Mouse (Mus musculus) forebrain, embryonic 11.5 days (tissue): ENCODE results near the gene Tex44. TPM values are rescaled to one million over a fixed set of nuclear protein-coding genes. Genes with fewer than 3 reads are reported as not detected.
"Not testable (repeated sequence)": the region's sequence is repeated elsewhere in the genome, so short reads cannot be mapped to it uniquely, and the experiment has no call there.

Experiments
- ATAC-seq: fragments of 200-750 bp; cut with Nextera tagmentation; replicated peaks from 2 replicates; pipeline ENCODE4 v1.8.0; 2017; ENCODE audit warnings: moderate TSS enrichment; ENCODE audit not compliant: low FRiP score
- DNase-seq: peaks from one replicate; pipeline ENCODE4 v3.0.0-alpha.2; 2017; ENCODE audit warnings: low spot score
- H3K27ac ChIP-seq: fragments of 300-500 bp; sonication (generic); 2 replicates; pipeline ENCODE4 v1.5.1; 2014; ENCODE audit warnings: low read depth, low read length
- H3K27me3 ChIP-seq: fragments of 300-500 bp; sonication (generic); 2 replicates; pipeline ENCODE4 v1.6.1; 2014; ENCODE audit warnings: mild to moderate bottlenecking, low read length, mixed read lengths; ENCODE audit not compliant: control insufficient read depth, insufficient read depth
- H3K36me3 ChIP-seq: fragments of 300-500 bp; sonication (generic); 2 replicates; pipeline ENCODE4 v1.6.1; 2014; ENCODE audit warnings: mild to moderate bottlenecking, low read length, moderate library complexity, mixed read lengths; ENCODE audit not compliant: control insufficient read depth, insufficient read depth
- H3K4me1 ChIP-seq: fragments of 300-500 bp; sonication (generic); replicated peaks from 2 replicates; pipeline ENCODE4 v1.6.1; 2014; ENCODE audit warnings: low read length, mixed read lengths; ENCODE audit not compliant: control insufficient read depth, insufficient read depth
- H3K4me2 ChIP-seq: fragments of 300-500 bp; sonication (generic); 2 replicates; pipeline ENCODE4 v1.6.1; 2014; ENCODE audit warnings: low read depth, mild to moderate bottlenecking, low read length, moderate library complexity, mixed read lengths; ENCODE audit not compliant: severe bottlenecking
- H3K4me3 ChIP-seq: fragments of 300-500 bp; sonication (generic); 2 replicates; pipeline ENCODE4 v1.5.1; 2014; ENCODE audit warnings: low read depth, low read length
- H3K9ac ChIP-seq: fragments of 300-500 bp; sonication (generic); 2 replicates; pipeline ENCODE4 v1.6.1; 2014; ENCODE audit warnings: low read length
- H3K9me3 ChIP-seq: fragments of 300-500 bp; sonication (generic); 2 replicates; pipeline ENCODE4 v1.6.1; 2016; ENCODE audit warnings: low read length, mixed read lengths; ENCODE audit not compliant: control insufficient read depth
- WGBS: fragments of 180-500 bp; shearing (Covaris S2); extraction: QIAGEN DNeasy Blood & Tissue Kit; methylation state at CpG from one replicate; pipeline ENCODE4 v1.1.7; 2014; 5-methylcytosine and 5-hydroxymethylcytosine counted together
- polyA plus RNA-seq: library from polyadenylated mRNA; unstranded; fragments of >200 nt; fragmentation: Nextera tagmentation; extraction: Ambion mirVana; gene quantifications from 2 replicates; pipeline ENCODE4 v1.2.1, GENCODE M21; 2014

Tex44 gene
- polyA plus RNA-seq, 1 experiment from 2014 or later, result not detected

GRCm38 (mm10) chr1:86464875-86465224 is 38.7 kb downstream of the Tex44 start:
- DNase-seq, result no peak
- H3K4me1 ChIP-seq, result 0 out of 2 replicates have a peak, but pooled peaks cover 3% of the 10 kb centered on the region
- no peaks in the 10 kb centered on the region; the same call in 1 of the 2 replicates for H3K9me3 ChIP-seq
- H3K27me3 ChIP-seq, result no peaks in the 10 kb centered on the region
- no peaks in the 10 kb centered on the region; the same call in 1 of the 2 replicates for H3K36me3 ChIP-seq
- no peak for ATAC-seq
- WGBS, result 72% methylated on average over 4 of the region's 4 CpGs
- no peak overlapping the region for H3K4me2 ChIP-seq
- 0 out of 2 replicates have a peak overlapping the region, but pooled peaks have one; percentile 20 for H3K9ac ChIP-seq
- no peak overlapping the region for H3K4me3 ChIP-seq
- H3K27ac ChIP-seq, result peak overlapping the region; percentile 14; the same call in 1 of the 2 replicates

DNA sequence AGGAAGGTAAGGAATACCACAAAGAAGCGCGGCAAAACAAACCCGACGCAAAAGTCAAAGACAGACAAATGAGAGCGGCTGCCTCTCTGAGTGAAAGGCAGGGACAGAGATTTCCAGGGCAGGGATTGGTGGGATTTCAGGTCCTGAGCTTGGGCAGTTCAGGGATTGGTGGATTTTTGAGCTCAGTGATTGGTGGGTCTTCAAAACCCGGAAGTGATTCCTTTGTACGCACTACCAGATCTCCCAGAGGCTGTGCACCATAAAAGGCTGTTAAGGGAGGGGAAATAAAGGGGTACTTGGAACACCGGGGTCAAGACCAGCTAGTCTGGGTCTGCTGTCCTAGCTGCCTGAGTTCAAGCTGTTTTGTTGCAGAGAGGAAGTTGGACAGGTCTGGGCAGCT is 41.3 kb downstream of the Tex44 start:
- no peak overlapping the region for H3K4me3 ChIP-seq
- no peaks in the 10 kb centered on the region; the same call in 1 of the 2 replicates for H3K9me3 ChIP-seq
- whole genome bisulfite sequencing, result 91% methylated on average over 8 of the region's 8 CpGs
- DNase-seq (no peak), ATAC-seq (no peak)
- peaks cover 4% of the 10 kb centered on the region; the same call in 1 of the 2 replicates for H3K4me1 ChIP-seq
- H3K36me3 ChIP-seq, result no peaks in the 10 kb centered on the region; the same call in 1 of the 2 replicates
- H3K27me3 ChIP-seq, result no peaks in the 10 kb centered on the region
- no peak overlapping the region for H3K9ac ChIP-seq
- H3K27ac ChIP-seq, result no peak overlapping the region
- no peak overlapping the region for H3K4me2 ChIP-seq

DNA sequence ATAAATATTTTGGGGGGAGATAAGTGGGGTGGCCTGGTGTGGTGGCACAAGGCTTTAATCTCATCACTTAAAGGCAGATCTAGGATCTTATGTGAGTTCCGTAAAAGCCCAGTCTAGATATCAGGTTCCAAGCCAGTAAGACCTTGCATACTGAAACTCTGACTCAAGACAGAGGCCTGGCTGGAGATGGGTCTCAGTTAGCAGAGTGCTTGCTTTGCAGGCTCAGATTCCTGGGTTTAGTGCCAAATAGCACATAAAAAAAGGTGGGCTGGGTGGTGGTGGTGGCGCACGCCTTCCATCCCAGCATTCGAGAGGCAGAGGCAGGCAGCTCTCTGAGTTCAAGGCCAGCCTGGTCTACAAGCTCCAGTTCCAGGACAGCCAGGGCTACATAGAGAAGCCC is 43.7 kb downstream of the Tex44 start:
- Histone ChIP-seq H3K36me3 (no peaks in the 10 kb centered on the region; the same call in 1 of the 2 replicates), H3K27me3 (no peaks in the 10 kb centered on the region)

DNA sequence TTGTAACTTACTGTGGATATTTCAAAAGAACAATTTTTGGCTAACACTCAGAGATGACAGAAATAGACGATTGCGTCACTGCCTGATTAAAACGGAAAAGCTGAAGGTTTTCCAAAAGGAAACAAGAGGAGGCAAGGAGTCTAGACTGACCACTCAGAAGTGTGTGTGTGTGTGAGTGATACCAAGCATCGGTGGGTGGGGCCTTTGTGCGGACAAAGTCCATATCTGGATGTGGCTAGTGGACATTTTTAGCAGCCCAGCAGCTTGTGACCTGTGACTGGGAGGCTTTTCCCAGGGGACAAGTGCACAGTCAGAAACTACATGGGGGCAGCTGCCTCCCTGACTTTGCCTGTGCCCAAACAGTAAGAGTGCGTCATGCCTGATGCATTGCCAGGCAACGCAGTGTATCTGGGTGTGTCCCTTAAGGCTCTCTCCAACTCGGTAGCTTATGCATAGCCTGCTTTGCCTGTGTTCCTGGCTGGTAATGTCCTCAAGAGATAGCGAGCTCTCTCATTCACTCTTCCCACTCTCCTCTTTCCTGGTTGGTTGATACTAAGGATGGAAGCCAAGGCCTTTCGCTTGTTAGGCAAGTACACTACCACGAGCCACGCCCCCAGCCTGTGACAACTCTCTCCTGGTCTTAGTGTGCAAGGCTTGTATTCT is 44.5 kb downstream of the Tex44 start:
- Histone ChIP-seq H3K4me3 (no peak overlapping the region), H3K9me3 (no peaks in the 10 kb centered on the region; the same call in 1 of the 2 replicates), H3K36me3 (no peaks in the 10 kb centered on the region; the same call in 1 of the 2 replicates), H3K9ac (no peak overlapping the region), H3K27ac (no peak overlapping the region), H3K4me2 (no peak overlapping the region), H3K4me1 (peaks cover 6% of the 10 kb centered on the region; the same call in 1 of the 2 replicates), H3K27me3 (no peaks in the 10 kb centered on the region)
- ATAC-seq (no peak), DNase-seq (no peak)
- WGBS, result 86% methylated on average over 12 of the region's 12 CpGs

More for the DNA sequence above, 43.7 kb downstream of the Tex44 start:
- H3K4me1 ChIP-seq, result peaks cover 6% of the 10 kb centered on the region; the same call in 1 of the 2 replicates
- H3K27ac ChIP-seq, result no peak overlapping the region
- ATAC-seq (no peak), DNase-seq (no peak)
- H3K9me3 ChIP-seq, result no peaks in the 10 kb centered on the region; the same call in 1 of the 2 replicates
- WGBS, result 98% methylated on average over 4 of the region's 4 CpGs
- no peak overlapping the region for H3K4me2 ChIP-seq
- no peak overlapping the region for H3K4me3 ChIP-seq
- no peak overlapping the region for H3K9ac ChIP-seq

GRCm38 (mm10) chr1:86471504-86471961 is 45.4 kb downstream of the Tex44 start:
- H3K9ac ChIP-seq, DNase-seq, ATAC-seq, H3K27ac ChIP-seq, H3K9me3 ChIP-seq, H3K4me3 ChIP-seq, H3K36me3 ChIP-seq, H3K27me3 ChIP-seq, H3K4me1 ChIP-seq, H3K4me2 ChIP-seq: not testable (repeated sequence)
- WGBS, result 76% methylated on average over 11 of the region's 11 CpGs

DNA sequence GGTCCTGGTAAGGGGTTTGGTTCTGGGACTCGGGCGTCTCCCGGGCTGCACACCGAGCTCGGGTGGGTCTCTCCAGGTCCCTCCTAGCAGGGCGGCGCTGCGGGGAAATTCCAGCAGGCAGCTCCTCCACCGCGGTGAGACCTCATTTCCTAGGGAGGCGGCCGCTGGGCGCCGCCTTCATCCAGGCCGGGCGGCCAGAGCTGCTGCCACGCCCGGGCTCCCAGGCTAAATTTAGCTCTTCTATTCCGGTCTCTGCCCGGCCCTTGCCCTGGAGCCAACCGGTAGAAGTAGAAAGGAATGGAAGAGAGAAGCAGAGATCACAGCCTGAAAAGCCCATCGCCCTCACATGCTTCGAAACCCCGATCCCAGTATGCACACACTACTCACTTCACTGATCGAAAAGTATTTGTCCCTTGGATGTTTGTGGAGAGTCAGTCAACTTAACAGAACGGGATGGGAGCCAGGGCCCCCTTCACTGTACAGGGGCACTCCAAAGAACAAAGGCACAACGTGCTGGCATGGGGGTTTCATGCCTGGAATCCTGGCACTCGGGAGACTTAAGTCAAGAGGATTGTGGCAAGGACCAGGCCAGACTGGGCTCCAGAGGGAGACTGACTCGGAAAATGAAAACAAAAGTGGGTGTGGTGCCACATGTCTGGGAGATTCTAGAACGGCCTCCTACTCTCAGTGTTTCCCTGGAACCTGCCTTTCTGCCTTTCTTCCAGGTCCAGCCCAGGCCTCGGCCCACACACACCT is 46.2 kb downstream of the Tex44 start:
- peak; percentile 74 for DNase-seq
- H3K4me1 ChIP-seq, result peaks cover 6% of the 10 kb centered on the region; the same call in 1 of the 2 replicates
- no peaks in the 10 kb centered on the region for H3K36me3 ChIP-seq
- no peaks in the 10 kb centered on the region for H3K9me3 ChIP-seq
- peak overlapping the region; percentile 51 for H3K9ac ChIP-seq
- peak; percentile 46; the same call in 1 of the 2 replicates for ATAC-seq
- peak overlapping the region; percentile 53; the same call in 1 of the 2 replicates for H3K27ac ChIP-seq
- peak overlapping the region; percentile 31; the same call in 1 of the 2 replicates for H3K4me2 ChIP-seq
- WGBS, result 24% methylated on average over 31 of the region's 31 CpGs
- no peak overlapping the region for H3K4me3 ChIP-seq
- no peaks in the 10 kb centered on the region for H3K27me3 ChIP-seq

GRCm38 (mm10) chr1:86473109-86473760 is 47.1 kb downstream of the Tex44 start:
- Histone ChIP-seq H3K27me3 (no peaks in the 10 kb centered on the region), H3K4me3 (no peak overlapping the region), H3K9ac (no peak overlapping the region), H3K27ac (no peak overlapping the region), H3K36me3 (no peaks in the 10 kb centered on the region), H3K9me3 (no peaks in the 10 kb centered on the region), H3K4me2 (no peak overlapping the region), H3K4me1 (peaks cover 6% of the 10 kb centered on the region; the same call in 1 of the 2 replicates)
- 93% methylated on average over 18 of the region's 18 CpGs for WGBS
- ATAC-seq (no peak), DNase-seq (no peak)
